Mouse (Mus musculus): ENCODE results near the gene Nrsn2.

Gene Nrsn2

DNA sequence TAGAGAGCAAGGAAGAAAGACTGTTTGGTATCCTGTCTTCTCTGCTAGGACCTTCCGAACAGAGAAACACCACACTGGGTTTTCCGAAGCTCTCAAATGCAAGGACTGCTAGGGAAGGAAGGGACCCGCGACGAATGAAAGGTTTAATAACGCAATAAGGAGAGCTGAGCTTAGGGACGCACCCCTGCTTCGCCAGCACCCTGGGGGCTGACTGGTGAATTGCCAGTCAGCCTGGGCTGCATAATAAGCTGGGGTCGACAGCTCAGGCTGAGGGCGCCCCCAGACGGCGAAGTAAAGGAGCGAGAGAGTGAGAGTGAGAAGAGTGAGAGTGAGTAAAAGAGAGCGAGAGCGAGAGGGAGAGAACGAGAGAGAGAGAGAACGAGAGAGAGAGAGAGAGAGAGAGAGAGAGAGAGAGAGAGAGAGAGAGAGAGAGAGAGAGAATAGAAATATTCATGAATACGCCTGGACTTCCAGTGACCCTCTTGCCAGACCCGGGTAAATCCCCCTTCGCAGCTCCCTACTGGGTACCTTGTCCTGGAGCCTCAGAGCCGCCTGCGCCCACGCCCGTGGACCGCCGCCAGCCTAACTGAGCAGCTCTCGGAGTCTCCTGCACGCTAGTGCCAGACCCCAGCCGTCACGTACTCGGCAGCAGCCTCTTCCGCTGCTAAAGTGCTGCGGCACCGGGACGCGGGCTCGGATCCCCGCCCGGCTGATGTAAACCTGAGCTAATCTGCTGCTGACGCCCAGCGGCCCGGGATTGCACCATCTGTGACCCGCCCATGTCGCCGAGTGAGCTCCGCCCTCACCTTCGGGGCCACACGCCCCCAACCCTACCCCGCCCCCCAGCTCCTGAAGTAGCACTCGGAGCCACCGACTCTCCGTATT lies 32.9 kb downstream of the Nrsn2 start, which contains the start of gene Trib3:
TSS of gene Trib3 (minus strand) at position 704 of the 885 bp plus-strand sequence.
- peak; percentile 53 to 80 for DNase-seq (ENCODE audit: low spot score in 2 of 2)

DNA sequence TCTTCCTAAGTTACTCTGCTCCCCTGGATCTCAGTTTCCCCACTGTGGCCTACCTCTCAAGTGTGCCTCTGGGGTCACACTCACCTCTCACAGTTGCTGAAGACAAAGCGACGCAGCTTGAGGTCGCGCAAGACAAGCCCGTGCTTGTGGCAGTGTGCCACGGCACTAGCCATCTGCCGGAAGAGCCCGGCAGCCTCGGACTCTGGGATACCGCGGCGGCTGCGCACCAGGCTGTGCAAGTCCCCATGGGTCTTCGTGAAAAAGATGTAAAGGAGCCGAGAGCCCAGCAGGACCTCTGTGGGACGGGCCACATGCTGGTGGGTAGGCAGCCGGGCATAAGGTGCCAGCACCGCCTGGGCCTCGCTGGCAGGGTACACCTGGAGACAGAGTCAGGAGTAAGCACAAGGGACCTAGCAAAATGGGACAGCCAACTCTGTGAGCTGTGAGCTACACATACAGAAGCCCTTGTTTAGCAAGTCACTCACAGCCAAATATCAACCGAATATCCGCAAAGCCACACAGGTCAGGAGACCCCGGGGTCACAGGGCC lies 36.7 kb downstream of the Nrsn2 start:
- DNase-seq (ENCODE audit: low spot score in 2 of 2), result no peak

- DNase-seq (ENCODE audit: low spot score in 2 of 2), result no peak
These were observed 38.1 kb downstream of the Nrsn2 start for GRCm38 (mm10) chr2:152338319-152338718.

DNA sequence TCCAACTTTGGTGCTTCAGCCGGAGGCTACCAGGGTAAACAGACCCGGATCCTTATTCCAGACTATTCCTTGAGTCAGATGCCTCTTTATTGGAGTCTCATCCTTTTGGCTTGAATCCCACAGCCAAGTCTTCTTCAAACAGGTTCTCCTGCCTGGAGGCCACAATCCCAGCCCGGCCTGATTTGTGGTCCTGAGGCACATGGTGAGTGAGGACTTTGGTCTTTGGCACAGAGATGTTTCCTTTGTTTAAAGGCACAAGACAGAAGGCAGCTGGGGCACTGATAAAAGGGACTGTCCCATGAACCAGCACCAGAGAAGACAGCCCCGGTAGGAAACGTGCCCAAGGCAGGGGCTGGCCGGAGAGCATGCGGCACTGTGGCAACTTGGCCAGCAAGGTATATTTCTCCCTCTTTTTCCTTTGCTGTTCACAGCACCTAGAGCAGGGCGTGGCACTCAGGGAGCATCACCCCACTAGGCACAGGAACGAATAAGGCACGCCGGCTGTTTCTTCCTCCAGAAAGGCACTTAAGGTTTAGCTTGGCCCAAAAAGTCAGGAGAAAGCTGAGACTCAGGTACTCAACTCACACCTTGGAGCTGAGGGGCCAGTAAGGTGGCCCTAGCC lies 38.7 kb downstream of the Nrsn2 start:
- no peak for DNase-seq (ENCODE audit: low spot score in 2 of 2)

- no peak for DNase-seq (ENCODE audit: low spot score in 2 of 2)
These were observed 39.6 kb downstream of the Nrsn2 start for GRCm38 (mm10) chr2:152336856-152337255.

DNA sequence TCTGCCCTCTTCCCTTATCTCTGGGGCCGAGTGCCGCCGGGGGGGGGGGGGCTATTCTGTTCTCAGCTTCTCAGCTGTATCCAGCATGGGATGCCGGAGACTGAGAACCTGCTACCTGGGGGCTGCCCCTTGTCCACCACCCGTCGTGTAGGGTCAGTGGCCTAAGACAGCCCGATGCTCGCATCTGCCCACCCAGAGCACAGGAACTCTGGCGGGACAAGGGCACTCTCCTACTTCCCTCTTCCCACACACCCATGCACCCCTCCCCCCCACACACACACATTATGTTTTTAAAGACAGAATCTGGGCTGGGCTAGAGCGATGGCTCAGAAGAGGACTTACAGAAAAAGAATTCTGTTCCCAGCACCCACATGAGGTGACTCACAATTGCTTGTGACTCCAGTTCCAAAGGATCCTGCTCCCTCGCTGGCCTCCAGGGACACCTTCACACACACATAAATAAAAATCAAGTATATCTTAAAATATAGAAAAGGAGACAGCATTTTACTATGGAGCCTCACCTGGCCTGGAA lies 41.1 kb downstream of the Nrsn2 start:
- DNase-seq (ENCODE audit: low spot score in 2 of 2), result no peak

- no peak for DNase-seq (ENCODE audit: low spot score in 2 of 2)
These were observed 43.0 kb downstream of the Nrsn2 start for GRCm38 (mm10) chr2:152333345-152334006.

DNA sequence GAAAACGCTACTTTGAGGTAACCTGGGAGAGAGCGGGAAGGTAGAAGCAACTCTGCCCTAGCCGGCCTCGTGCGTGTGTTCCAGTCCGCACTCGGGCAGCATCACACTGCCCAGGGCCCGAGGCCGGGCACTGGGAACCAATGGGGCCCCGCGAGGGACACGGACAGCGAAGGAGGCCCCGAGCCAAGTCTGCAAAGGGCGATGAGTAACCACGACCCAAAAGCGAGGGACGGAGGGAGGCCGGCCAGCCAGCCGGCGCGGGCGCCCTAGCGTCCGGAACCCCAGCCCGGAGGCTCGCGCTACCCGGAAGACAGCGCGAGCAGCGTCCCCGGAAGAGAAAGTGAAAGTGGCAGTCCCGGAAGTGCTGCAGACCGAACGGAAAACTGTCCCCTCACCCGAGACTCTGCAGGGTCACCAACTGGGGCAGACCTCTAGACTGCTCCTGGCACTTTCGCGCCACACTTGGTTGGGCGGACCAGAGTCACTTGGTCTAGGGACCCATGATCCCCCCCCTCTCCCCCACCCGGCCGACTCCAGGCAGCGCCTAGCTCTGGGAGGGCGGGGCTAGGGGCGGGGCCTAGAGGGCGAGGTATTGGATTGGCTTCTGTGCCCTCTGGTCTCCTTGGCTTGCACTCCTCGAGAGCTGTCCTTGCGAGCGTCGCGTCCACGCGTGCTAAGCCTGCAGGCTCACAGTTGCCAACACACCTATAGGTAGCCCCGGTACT lies 44.2 kb downstream of the Nrsn2 start, which contains the start of gene Rbck1:
TSS of gene Rbck1 (minus strand) at position 553 of the 725 bp plus-strand sequence.
- DNase-seq (ENCODE audit: low spot score in 2 of 2), result peak; percentile 64 to 88

GRCm38 (mm10) chr2:152330858-152331423 lies 45.5 kb downstream of the Nrsn2 start:
- no peak for DNase-seq (ENCODE audit: low spot score in 2 of 2)

GRCm38 (mm10) chr2:152327980-152328379 lies 48.5 kb downstream of the Nrsn2 start:
- no peak for DNase-seq (ENCODE audit: low spot score in 2 of 2)

GRCm38 (mm10) chr2:152326654-152327053 lies 49.8 kb downstream of the Nrsn2 start:
- no peak for DNase-seq (ENCODE audit: low spot score in 2 of 2)

GRCm38 (mm10) chr2:152326157-152326556 lies 50.3 kb downstream of the Nrsn2 start:
- DNase-seq (ENCODE audit: low spot score in 2 of 2), result no peak

DNA sequence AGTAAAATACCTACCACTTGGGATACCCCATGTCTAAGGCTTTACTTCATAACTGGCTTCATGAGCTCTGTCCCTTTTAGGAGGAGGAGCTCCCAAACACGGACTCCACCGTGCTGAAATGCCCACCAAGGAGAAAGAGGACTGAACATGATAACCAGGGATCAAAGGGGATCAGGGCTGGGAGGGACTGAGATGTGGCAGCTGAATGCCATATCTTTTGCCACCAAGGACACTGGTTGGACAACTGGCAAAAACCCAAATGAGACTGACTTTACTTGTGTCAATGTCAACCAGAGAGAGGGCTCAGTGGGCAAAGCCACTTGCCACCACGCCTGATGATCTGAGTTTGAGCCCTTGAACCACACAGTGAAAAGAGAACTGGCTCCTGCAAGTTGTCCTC lies 51.6 kb downstream of the Nrsn2 start:
- no peak for DNase-seq (ENCODE audit: low spot score in 2 of 2)

GRCm38 (mm10) chr2:152323971-152324370 lies 52.5 kb downstream of the Nrsn2 start:
- no peak for DNase-seq (ENCODE audit: low spot score in 2 of 2)

GRCm38 (mm10) chr2:152322198-152322597 lies 54.2 kb downstream of the Nrsn2 start:
- no peak for DNase-seq (ENCODE audit: low spot score in 2 of 2)

DNA sequence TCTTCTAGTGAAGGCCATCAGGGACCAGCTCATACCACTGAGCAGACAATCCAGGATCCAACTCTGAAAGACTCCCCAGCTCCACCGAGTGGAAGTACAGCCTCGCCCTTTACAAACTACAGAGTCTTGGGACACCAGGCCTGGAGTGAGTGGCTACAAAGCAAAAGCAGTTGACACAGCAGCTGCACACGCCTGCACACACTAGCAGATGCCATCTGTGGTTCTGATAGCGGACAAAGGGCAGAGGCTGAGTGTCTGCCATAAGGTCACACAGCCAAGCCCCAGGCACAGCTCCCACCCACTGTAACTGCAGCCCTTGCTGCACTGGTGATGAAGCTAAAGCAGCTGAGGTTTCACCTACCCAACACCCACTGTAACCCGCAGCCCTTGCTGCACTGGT lies 54.9 kb downstream of the Nrsn2 start:
- no peak for DNase-seq (ENCODE audit: low spot score in 2 of 2)

Measured in cerebellum, postnatal 4 days (tissue).